Mouse (Mus musculus) frontal cortex, postnatal 14 days (tissue): ENCODE data around the gene Fermt1.
A peak's percentile ranks its signal among the peaks of the same experiment; 100 is the strongest.

Experiments
- DNase-seq, 2 experiments: peaks; one replicate each; pipeline ENCODE4 v3.0.0; 2022; ENCODE audit warnings: low spot score in 2 of 2

Gene Fermt1

DNA sequence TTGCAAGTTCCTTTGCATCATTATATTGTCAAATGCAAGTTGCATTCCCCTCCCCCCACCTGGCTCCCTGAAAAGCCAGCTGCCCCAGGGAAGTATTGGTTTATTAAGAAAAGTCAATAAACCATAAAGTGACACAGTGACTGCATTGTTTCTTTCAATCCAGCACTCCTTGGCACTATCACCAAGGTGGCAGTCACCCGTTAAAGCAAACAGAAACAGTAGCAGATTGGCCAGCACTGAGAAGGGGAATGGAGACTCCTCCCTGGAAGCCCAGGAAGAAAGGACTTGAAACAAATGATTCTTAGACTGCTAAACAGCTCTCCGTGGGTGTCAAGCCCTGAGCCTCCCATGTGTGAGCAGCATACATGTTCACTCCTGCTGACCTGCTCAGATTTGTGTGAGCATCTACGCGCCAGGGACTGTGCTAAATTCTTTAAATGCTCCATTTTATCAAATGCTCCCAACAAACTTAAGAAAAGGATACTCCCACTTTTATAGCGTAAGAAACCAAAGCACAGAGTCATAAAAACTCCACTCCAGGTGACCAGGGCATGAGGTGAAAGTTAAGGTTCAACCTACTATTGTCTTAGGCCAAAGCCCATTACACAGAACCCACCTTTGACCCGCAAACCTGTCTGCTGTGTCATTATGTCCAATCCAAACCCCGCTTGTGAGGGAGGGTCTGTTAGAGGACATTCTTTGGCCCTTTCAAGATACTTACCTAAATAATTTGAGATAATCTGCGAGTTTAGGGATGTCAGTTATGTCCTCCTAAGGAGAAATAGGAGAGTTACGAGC is 23.4 kb downstream of the Fermt1 start:
- no peak for DNase-seq

DNA sequence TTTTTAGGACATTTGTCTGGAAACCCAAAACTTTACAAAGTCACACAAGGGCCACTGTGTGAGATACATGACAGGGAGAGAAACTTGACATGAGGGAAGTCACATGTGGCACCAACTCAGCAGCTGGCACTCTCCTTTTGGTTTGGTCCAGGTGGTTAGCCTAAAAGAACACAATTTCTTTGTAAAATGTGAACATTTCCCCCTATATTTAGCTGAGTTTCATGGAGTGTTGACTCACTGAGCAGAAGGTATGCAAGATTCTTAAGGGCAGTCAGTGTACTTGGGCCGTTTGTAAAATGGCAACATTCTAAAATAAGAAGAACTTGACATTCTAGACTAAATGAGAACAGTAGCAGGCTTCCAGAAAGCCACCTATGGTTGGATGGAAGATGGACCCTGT is 30.9 kb downstream of the Fermt1 start:
- DNase-seq: no peak

DNA sequence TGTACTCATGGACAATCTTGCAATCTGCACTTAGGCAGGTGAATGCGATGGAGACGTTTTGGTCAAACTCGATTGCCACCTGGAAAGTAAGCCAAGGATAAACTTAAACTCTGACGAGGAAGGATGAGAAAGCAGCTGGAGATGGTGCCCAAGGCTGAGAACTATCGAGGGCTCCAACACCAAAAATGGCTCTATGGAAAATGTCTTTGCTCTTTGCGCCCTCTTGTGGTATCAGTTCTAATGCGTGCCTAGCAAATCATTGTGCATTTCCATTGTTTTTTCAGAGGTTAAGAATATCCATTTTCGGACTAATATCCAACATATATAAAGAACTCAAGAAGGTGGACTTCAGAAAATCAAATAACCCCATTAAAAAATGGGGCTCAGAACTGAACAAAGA is 38.9 kb downstream of the Fermt1 start:
- DNase-seq: no peak

GRCm38 (mm10) chr2:132904961-132905360 is 40.7 kb downstream of the Fermt1 start:
- no peak for DNase-seq

DNA sequence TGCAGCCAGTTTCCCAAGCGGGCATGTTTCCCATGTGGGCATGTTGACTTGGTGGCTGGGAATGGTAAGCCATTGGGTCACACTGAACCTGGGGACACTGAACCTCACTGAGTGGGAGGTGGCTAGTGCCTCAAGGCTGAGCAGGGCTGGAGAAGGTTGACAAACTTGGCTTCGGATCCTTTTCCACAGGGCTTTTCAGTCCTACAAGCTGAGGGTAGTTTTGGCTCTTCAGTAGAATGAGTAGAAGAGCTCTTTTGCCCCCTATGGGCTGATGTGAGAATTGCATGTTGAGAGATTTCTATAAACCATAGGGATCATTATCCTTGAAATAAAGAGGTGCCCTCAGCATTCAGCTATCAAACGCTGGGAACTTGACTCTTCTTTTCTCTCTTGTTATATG is 42.2 kb downstream of the Fermt1 start:
- DNase-seq: peak in 1 of 2 experiments; percentile 27

DNA sequence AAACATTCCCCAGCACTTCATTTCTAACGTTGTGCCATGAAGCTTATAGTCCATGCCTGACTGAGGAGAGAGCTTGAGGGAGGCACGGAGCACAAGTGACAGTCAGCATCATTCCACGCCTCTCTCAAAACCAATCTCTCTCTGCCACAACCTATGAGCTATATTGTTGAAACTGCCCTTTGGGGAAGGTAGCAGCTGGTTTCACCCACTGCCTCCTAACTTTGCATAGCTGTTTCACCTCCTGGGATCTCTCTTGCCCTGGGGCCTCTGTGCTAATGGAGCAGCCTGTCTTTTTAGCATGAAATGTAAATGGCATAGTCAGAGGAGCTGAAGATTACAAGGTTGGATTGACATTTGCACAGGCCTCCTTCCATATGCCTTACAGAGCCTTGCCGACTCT is 43.6 kb downstream of the Fermt1 start:
- no peak for DNase-seq

- no peak for DNase-seq
These were observed 44.1 kb downstream of the Fermt1 start for GRCm38 (mm10) chr2:132901636-132902035.

DNA sequence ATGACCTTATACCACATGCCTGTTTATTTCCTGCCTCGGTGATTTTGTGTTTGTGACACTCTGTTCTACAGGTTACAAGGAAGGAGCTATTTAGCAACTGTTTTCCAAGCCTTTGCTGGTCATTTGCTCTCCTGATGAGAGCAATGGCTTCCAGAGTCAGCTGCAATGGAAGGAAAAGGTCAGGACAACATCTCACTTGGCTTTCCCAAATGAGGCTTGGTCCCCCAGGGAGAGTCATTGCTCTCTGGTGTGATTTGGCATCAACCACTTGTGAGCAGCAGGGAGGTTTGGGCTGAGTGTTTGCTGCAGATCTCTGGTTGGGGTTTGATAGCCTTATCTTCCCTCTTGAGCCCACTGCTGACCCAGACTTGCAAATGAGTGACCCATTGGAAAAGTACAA is 45.1 kb downstream of the Fermt1 start:
- no peak for DNase-seq

DNA sequence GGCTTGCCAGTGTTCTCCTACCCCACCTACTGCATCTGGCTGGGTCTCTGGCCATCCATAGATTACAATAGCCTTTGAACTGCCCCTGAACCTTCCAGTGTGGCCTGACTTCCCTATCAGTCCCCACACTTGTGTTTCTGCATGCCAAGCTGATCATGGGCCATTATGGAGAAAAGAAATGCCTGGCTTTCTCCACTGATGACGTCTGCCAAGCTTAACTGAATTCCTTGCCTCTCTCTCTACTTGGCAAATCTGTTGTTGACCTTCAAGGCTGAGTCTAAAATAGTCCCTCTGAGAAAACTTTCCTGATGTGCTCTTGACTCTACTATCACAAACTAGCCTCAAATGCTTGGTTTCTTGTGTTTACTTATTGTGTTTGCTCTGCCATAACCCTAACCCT is 47.5 kb downstream of the Fermt1 start:
- no peak for DNase-seq

DNA sequence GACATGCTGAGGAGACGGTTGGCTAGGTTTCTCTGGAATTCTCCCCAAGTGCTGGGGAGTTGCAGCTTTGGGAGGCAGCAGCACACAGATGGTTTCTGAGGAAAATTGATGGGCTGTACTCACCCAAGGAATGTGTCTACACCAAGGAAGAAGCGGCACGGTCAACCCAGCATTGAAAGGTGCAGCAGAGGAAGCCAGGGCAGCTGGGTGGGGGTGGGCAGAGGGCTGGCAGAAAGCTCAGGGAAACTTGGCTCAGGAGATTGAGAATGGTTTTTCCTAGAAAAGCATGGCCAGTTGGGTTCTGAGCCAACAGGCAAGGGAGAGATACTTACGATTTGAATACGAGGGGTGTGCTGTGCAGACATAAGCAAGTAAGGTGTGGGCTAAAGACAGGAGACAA is 51.9 kb downstream of the Fermt1 start:
- DNase-seq: no peak

- DNase-seq: no peak
These were observed 60.4 kb downstream of the Fermt1 start for GRCm38 (mm10) chr2:132885312-132885711.

GRCm38 (mm10) chr2:132884303-132884967 is 61.3 kb downstream of the Fermt1 start:
- DNase-seq: no peak

DNA sequence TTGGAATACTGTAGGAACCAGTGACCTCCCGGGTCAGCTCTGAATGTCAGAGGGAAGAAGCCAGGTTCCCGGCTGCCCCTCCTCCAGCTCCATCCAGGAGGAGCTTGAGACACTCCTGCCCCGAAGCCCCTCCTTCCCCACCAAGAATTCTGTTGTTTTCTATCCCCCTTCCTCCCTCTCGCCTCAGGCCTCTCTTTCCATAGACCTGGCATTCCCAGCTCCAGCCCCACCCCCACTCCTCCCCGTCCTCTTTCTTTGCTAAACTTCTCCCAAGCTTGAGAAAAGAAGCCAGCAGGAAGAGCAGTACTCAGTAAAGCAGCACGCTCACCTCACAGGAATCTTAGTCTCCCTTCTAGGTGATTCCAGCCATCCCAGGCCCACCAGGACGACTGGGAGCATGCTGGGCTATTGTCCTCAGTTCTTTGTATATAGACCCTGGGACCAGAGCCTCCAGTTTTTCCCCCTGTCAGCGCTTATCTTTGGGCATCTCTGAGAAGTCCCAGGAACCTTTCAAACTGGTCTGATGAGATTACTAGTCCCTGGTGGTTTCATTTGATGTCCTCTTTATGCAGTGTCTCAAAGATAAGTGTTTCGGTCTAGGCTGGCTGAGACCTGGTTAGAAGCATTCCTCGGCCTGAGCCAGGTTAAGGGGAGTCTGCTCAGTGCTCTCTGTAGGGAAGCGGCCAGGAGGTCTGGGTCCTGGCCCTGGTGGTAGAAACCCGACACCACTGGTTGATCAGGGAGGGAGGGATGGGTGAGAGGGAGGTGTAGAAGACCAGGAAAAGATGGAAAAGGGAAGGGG is 64.7 kb downstream of the Fermt1 start, which contains the start of gene Lrrn4:
Lrrn4 (minus strand) TSS at position 48 of the 802 bp plus-strand sequence.
- no peak for DNase-seq

DNA sequence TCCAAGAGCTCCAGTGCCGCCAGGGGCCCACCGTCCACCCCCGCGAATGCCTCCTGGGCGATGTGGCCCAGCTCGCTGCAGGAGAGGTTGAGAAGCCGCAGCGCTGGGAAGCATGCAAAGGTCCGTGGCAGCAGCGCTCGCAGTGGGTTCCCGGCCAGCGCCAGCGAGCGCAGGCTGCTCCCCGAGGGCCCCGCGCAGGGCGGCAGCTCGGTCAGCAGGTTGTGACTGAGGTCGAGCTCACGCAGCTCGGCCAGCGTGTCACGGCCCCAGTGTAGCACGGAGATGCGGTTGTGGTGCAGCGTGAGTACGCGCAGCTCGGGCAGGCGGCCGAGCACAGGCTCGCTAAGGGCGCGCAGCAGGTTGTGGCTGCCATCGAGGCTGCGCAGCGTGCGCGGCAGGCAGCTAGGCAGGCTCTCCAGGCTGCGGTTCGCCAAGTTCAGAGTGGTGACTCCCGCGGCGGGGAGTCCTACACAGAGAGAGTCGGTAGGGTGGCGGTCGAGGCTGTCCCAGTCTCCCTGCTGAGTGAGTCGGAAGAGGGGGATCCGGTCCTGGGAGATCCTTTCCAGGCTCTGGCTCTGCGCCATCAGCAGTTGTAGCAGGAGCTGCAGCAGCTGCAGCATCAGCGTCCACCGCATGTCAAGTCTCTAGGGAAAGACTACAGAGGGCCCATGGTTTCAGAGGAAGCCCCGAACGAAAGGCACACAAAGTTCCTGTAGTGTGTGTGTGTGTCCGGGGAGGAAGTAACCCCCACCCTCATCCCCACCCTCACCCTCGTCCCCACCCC is 66.3 kb downstream of the Fermt1 start:
- DNase-seq: peak in 1 of 2 experiments; percentile 20

DNA sequence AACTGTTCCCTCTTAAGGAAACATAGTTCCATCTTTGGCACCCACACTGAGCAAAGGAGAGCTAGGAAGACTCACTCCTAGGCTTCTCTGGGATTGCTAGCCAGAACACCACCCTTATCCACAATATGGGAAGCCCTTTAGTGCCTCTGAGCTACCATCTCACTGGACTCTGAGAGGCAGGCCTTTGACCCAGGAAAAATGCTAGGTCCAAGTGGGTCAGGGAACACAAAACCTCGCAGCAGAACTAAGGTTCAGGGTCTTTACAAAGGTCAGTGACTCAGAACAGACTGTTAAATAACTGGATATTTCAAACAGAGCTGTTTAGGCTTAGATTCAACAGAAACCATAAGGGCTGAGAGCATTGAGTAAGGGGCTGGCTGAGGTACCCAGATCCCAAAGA is 68.7 kb downstream of the Fermt1 start:
- no peak for DNase-seq

- no peak for DNase-seq
These were observed 71.9 kb downstream of the Fermt1 start for GRCm38 (mm10) chr2:132873657-132874326.

GRCm38 (mm10) chr2:132871663-132872062 is 74.0 kb downstream of the Fermt1 start:
- no peak for DNase-seq

DNA sequence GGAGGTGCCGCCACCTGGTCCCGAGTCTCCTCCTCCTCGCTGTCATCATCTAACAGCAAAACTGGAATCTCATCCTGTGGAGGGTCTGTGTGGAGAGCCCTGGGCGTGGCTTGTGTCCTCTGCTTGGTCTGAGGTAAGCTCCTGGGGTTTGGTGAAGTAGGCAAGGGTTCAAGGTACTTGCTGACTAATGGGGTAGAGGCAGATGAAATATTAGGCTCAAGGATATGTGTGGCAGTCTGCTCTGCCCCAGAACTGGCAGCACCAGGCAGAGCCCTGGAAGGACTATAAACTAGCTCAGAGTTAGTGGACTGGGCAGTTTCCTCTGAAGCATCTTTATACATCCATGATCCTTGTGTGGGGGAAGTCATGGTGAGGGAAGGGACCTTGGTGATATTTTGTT is 75.4 kb downstream of the Fermt1 start:
- no peak for DNase-seq

GRCm38 (mm10) chr2:132869682-132870081 is 76.0 kb downstream of the Fermt1 start:
- no peak for DNase-seq

GRCm38 (mm10) chr2:132867521-132867920 is 78.2 kb downstream of the Fermt1 start:
- no peak for DNase-seq

DNA sequence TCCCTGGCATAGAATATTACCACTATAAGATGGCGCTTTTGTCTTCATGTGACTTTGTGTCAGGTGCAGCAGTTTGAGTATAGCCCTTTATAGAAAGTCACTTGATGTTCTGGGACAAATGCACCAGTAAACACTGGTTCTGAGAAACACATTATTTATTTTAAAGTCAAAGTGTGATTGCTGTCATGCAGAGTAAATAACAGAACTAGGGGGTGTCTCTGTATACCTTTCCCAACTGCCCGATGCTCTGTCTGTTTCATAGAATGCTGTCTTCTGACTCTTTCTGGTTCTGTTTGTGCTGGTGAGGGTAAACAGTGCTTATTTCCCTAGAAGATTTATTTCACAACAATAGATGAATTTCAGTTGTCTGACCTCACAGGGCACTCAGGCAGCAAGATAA is 82.4 kb downstream of the Fermt1 start:
- no peak for DNase-seq
